Mouse (Mus musculus) large intestine, adult 2 months (tissue): ENCODE data around the gene Actr2. TPM values are rescaled to one million over a fixed set of nuclear protein-coding genes. Genes with fewer than 3 reads are reported as not detected.
"Not testable (repeated sequence)": the region's sequence is repeated elsewhere in the genome, so short reads cannot be mapped to it uniquely, and the experiment has no call there.

ENCODE experiments used
- DNase-seq: peaks from one replicate; pipeline ENCODE4 v3.0.0-alpha.2; 2012; ENCODE audit warnings: low read depth, low spot score
- WGBS: fragments of 180-500 bp; shearing (Covaris S2); methylation state at CpG from one replicate; pipeline ENCODE4 v1.1.7; 2018; 5-methylcytosine and 5-hydroxymethylcytosine counted together
- polyA plus RNA-seq: library from polyadenylated mRNA; depleted of rRNA; stranded (reverse); fragments of >200 nt; gene quantifications from 2 replicates; pipeline ENCODE4 v1.2.3, GENCODE M21; 2012

The Actr2 gene
- polyA plus RNA-seq, 1 experiment, result 32.5 TPM

GRCm38 (mm10) chr11:20126673-20127516 lies 14.2 kb upstream of the Actr2 start:
- no peak for DNase-seq
- 50% methylated on average over 10 of the region's 10 CpGs for WGBS

GRCm38 (mm10) chr11:20125423-20125822 lies 12.7 kb upstream of the Actr2 start:
- 67% methylated on average over 1 of the region's 1 CpGs for WGBS

GRCm38 (mm10) chr11:20116701-20117100 lies 4.0 kb upstream of the Actr2 start:
- no peak for DNase-seq
- 71% methylated on average over 4 of the region's 4 CpGs for WGBS

More at GRCm38 (mm10) chr11:20125423-20125822, 12.7 kb upstream of the Actr2 start:
- no peak for DNase-seq

- DNase-seq, result no peak
- 83% methylated on average over 5 of the region's 5 CpGs for WGBS
Observed at GRCm38 (mm10) chr11:20116030-20116551, 3.4 kb upstream of the Actr2 start.

- DNase-seq, result peak; percentile 46
- under 1% methylated on average over 46 of the region's 50 CpGs for WGBS
Observed at GRCm38 (mm10) chr11:20112006-20112740, 540 bp downstream of the Actr2 start.

GRCm38 (mm10) chr11:20108151-20108550 lies 4.6 kb downstream of the Actr2 start:
- 88% methylated on average over 7 of the region's 7 CpGs for WGBS
- DNase-seq, result no peak

- WGBS, result 74% methylated on average over 4 of the region's 4 CpGs
- no peak for DNase-seq
Observed at GRCm38 (mm10) chr11:20107683-20108082, 5.0 kb downstream of the Actr2 start.

- no peak for DNase-seq
- WGBS, result 80% methylated on average over 3 of the region's 3 CpGs
Observed at GRCm38 (mm10) chr11:20106946-20107345, 5.8 kb downstream of the Actr2 start.

- 90% methylated on average over 2 of the region's 2 CpGs for WGBS
- no peak for DNase-seq
Observed at GRCm38 (mm10) chr11:20103949-20104348, 8.8 kb downstream of the Actr2 start.

- DNase-seq, result no peak
Observed at GRCm38 (mm10) chr11:20086306-20086705, 26.4 kb downstream of the Actr2 start.

- 96% methylated on average over 2 of the region's 2 CpGs for WGBS
- DNase-seq, result no peak
Observed at GRCm38 (mm10) chr11:20085635-20086034, 27.1 kb downstream of the Actr2 start.

GRCm38 (mm10) chr11:20075415-20075814 lies 37.3 kb downstream of the Actr2 start:
- WGBS, result 71% methylated on average over 1 of the region's 1 CpGs
- DNase-seq, result no peak

GRCm38 (mm10) chr11:20072826-20073225 lies 39.9 kb downstream of the Actr2 start:
- no peak for DNase-seq
- WGBS, result 86% methylated on average over 5 of the region's 5 CpGs

GRCm38 (mm10) chr11:20072174-20072573 lies 40.5 kb downstream of the Actr2 start:
- WGBS, result 39% methylated on average over 3 of the region's 3 CpGs
- peak; percentile 33 for DNase-seq

- no peak for DNase-seq
- WGBS, result 95% methylated on average over 6 of the region's 6 CpGs
Observed at GRCm38 (mm10) chr11:20068346-20069004, 44.2 kb downstream of the Actr2 start.

GRCm38 (mm10) chr11:20067521-20067920 lies 45.2 kb downstream of the Actr2 start:
- WGBS, result 25% methylated on average over 1 of the region's 1 CpGs
- no peak for DNase-seq

GRCm38 (mm10) chr11:20066106-20066505 lies 46.6 kb downstream of the Actr2 start:
- 57% methylated on average over 1 of the region's 1 CpGs for WGBS
- DNase-seq, result peak; percentile 21

GRCm38 (mm10) chr11:20064926-20065325 lies 47.8 kb downstream of the Actr2 start:
- 86% methylated on average over 2 of the region's 2 CpGs for WGBS
- no peak for DNase-seq

- WGBS, result 90% methylated on average over 2 of the region's 2 CpGs
Observed at GRCm38 (mm10) chr11:20064086-20064485, 48.6 kb downstream of the Actr2 start.

GRCm38 (mm10) chr11:20062801-20063200 lies 49.9 kb downstream of the Actr2 start:
- 90% methylated on average over 9 of the region's 9 CpGs for WGBS
- DNase-seq, result not testable (repeated sequence)

More at GRCm38 (mm10) chr11:20064086-20064485, 48.6 kb downstream of the Actr2 start:
- not testable (repeated sequence) for DNase-seq
